Mouse (Mus musculus): ENCODE measurements around the gene Olfr145. TPM values are rescaled to one million over a fixed set of nuclear protein-coding genes. Genes with fewer than 3 reads are reported as not detected.

Olfr145 gene
- total RNA-seq (2021), result not detected
- long read RNA-seq, experiment 1, result 0 reads
- long read RNA-seq, experiment 2, result 0 reads

GRCm38 (mm10) chr9:37896661-37897060 is at the start of gene Olfr145:
Gene Olfr145, plus strand, starts transcription at chr9:37896724.
- peak in 1 of 2 experiments; percentile 5 for DNase-seq (ENCODE audit: low spot score in 2 of 2)

DNA sequence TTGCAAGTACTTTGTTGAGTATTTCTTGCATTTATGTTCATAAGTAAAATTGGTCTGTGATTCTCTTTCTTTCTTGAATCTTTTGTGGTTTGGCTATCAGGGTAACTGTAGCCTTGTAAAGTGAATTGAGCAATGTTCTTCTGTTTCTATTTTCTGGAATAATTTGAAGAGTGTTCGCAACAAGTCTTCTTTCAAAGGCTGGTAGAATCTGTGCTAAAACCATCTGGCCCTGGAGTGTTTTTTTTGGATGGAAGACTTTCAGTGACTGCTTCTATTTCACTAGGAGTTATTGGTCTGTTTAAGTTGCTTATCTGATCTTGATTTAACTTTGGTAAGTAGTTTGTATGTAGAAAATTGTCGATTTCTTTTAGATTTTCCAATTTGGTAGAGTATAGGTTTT is 47.3 kb upstream of the Olfr145 start:
- no peak for DNase-seq (ENCODE audit: low spot score in 2 of 2)

DNA sequence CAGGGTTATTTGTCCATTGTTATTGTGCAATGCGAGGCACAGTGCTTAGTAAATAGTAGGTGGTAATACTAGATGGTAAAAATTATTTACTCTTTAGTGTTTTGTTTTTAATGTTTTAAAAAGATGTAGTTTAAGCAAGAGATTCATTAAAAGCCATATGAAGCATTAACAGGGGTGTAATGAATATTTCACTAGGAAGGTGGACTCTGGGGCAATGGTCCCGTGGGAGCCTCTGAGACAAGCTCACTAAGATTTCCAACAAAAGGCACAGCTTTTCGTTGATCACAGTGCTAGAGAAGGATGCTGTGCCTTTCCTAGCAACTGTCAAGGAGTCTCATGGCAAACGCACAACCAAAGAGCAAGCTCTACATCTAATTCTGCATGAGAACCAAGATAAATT is 42.6 kb upstream of the Olfr145 start, which contains the start of gene Olfr877:
Gene Olfr877 (plus strand): TSS at position 301 of the 400 bp plus-strand sequence.
- DNase-seq (ENCODE audit: low spot score in 2 of 2), result no peak

GRCm38 (mm10) chr9:37863325-37863724 is 33.2 kb upstream of the Olfr145 start:
- DNase-seq (ENCODE audit: low spot score in 2 of 2), result no peak

DNA sequence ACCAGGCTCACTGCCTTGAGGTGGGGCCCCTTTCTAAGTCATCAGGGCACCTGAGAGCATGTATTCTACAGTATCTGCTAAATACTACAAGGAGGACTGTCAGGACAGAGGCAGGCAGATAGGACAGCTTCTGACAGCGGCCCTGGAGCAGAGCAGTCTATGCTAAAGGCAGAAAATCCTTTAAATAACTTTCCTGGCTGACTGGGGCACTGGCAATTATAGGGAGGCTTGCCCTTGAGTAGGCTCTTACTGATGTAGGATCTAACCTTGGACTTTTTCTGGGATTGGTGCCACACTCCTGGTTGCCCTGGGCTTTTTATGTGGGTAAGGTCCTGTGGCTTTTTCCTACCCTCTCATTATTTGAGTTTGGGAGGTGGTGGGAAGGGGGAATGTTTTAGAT is 26.3 kb upstream of the Olfr145 start:
- DNase-seq (ENCODE audit: low spot score in 2 of 2), result peak in 1 of 2 experiments; percentile 4

- DNase-seq (ENCODE audit: low spot score in 2 of 2), result no peak
These were observed 25.4 kb upstream of the Olfr145 start for GRCm38 (mm10) chr9:37871097-37871496.

DNA sequence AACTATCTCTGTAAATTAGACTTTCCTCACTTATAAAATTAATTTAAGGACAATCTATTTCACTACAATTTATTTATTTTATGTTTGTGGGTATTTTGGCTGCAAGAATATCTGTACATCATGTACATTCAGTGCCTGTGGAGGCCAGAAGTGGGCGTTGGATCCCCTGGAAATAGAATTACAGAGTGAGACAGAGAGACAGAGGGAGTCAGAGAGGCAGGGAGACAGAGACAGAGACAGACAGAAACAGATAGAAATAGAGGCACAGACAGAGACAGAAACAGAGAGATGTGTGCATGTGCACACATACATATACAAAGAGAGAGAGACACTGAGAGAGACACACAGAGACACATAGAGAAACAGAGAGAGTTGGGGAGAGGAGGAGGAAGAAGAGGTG is 25.0 kb upstream of the Olfr145 start:
- DNase-seq (ENCODE audit: low spot score in 2 of 2), result no peak

DNA sequence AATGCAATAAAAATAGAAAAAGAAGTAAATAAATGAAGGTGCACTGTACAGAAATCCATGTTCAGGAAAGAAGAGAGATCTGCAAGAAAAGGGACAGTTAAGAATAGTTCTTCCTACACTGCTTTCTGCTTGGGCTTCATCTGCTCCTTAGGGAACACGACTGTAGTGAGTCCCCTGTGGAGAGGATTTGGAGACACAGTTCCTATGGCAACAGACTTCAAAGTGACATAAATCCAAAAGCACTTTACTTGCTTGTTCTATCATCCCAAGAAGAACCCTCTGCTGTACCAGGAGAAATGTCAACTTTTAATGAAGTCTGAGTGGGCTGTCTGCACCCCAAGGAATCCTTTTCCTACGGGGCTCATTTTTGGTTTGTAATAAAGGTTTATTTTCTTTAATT is 5.6 kb upstream of the Olfr145 start:
- no peak for DNase-seq (ENCODE audit: low spot score in 2 of 2)

DNA sequence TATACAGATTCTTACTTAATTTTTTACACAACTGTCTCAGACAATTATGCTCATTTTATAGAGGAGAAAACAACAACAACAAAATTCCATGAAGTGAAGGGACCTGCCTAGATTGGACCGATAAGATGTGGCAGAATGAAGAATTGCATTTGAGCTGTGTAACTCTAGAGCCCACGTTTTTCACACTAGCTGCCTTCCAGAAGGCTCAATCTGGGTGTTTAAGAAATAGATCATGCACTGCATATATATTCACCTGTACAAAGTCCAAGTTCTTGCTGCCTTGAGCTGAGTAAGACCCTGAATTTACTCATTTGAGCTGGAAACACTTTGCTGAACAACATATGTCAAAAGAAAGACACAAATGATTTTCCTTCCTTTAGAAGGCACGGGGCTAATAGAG is 9.0 kb downstream of the Olfr145 start:
- DNase-seq (ENCODE audit: low spot score in 2 of 2), result no peak

DNA sequence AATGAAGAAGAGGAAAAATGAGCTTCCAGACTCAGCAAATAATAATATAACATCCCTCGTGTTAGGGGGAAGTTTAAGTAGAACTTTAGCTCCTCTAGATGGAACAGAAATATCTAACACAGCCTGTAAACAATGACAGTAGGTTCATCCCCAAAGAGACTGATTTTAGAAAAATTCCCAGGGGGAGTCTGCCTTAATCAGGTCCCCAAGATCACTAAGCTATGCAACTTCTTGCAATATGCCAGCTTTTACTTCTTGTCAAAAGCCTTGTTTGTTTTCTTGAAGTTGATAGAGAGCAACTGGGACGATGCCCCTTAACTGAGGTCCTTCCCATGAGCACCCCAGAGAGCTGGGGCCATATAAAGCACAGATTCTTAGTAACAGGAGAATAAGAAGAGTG is 21.0 kb downstream of the Olfr145 start, which contains the start of gene Olfr878:
Gene Olfr878 (plus strand): TSS at position 301 of the 400 bp plus-strand sequence.
- DNase-seq (ENCODE audit: low spot score in 2 of 2), result no peak

- no peak for DNase-seq (ENCODE audit: low spot score in 2 of 2)
These were observed 21.5 kb downstream of the Olfr145 start for GRCm38 (mm10) chr9:37918018-37918417.

DNA sequence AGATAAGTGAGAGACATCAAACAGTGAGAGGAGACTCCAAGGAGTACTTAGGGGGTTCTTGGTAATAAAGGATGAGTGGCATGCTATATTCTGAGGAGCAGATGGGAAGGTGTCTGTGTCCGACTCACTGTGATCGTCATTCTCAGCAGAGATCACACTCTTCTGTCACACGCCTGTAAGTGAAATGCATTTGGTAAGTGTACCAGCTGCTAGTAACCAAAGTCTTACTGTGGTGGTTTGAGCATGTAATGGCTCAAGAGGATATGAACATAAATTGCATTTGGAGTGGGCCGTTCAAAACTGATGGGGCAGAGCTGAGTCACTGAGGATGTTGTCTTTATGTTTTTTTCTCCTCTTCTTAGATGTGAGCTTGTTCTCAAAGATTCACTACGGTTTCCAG is 27.7 kb downstream of the Olfr145 start:
- no peak for DNase-seq (ENCODE audit: low spot score in 2 of 2)

GRCm38 (mm10) chr9:37925445-37925844 is 28.9 kb downstream of the Olfr145 start:
- DNase-seq (ENCODE audit: low spot score in 2 of 2), result no peak

- no peak for DNase-seq (ENCODE audit: low spot score in 2 of 2)
These were observed 29.8 kb downstream of the Olfr145 start for GRCm38 (mm10) chr9:37926019-37927013.

DNA sequence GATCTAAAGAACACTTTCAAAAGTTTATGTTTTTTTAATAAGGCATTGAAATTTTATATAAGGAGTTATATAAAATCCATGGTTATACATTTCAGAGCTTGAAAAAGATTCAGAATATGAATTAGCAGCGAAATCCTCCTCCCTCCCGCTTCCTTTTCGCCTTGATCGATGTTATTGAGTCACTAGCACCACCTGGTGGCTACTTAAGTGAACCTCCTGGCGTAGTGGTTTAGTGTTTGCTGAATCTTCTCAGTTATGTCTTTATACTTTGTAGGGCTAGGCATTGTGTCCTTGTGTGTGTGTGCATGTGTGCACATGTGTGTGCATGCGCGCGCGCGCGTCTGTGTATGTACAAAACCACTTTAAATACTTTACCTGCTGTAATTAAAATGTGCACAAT is 36.0 kb downstream of the Olfr145 start:
- peak; percentile 27 to 36 for DNase-seq (ENCODE audit: low spot score in 2 of 2)

GRCm38 (mm10) chr9:37934146-37934545 is 37.6 kb downstream of the Olfr145 start:
- DNase-seq (ENCODE audit: low spot score in 2 of 2), result no peak

- DNase-seq (ENCODE audit: low spot score in 2 of 2), result no peak
These were observed 44.6 kb downstream of the Olfr145 start for GRCm38 (mm10) chr9:37941167-37941566.

Other genes with a start within 250 kb of the Olfr145 start
- 10 to 100 TPM; 68.4 to 76.1 TPM for gene Tbrg1, start 239.4 kb upstream of the Olfr145 start, total RNA-seq (2021)
- not detected for gene Panx3, start 227.5 kb upstream of the Olfr145 start, total RNA-seq (2021)
- not detected for gene Olfr160, start 180.5 kb upstream of the Olfr145 start, total RNA-seq (2021)
- not detected for gene Olfr874, start 151.6 kb upstream of the Olfr145 start, total RNA-seq (2021)
- not detected for gene Olfr875, start 124.9 kb upstream of the Olfr145 start, total RNA-seq (2021)
- gene Olfr876, start 93.7 kb upstream of the Olfr145 start, total RNA-seq (2021), result not detected
- gene Olfr877, start 42.5 kb upstream of the Olfr145 start, total RNA-seq (2021), result under 1 TPM in 1 of 2 experiments, not detected in 1; 0.40 TPM
- gene Olfr878, start 21.1 kb downstream of the Olfr145 start, total RNA-seq (2021), result not detected
- not detected for gene Olfr881, start 95.1 kb downstream of the Olfr145 start, total RNA-seq (2021)
- not detected for gene Olfr883, start 129.1 kb downstream of the Olfr145 start, total RNA-seq (2021)
- gene Olfr884, start 149.8 kb downstream of the Olfr145 start, total RNA-seq (2021), result not detected
- gene Olfr885, start 164.6 kb downstream of the Olfr145 start, total RNA-seq (2021), result not detected
- gene Olfr887, start 187.3 kb downstream of the Olfr145 start, total RNA-seq (2021), result not detected
- not detected for gene Olfr888, start 211.4 kb downstream of the Olfr145 start, total RNA-seq (2021)
- under 1 TPM; 0.10 to 0.35 TPM for gene Olfr889, start 218.5 kb downstream of the Olfr145 start, total RNA-seq (2021)
- gene Olfr890, start 245.8 kb downstream of the Olfr145 start, total RNA-seq (2021), result not detected